Mouse (Mus musculus) limb, embryonic 15.5 days (tissue): ENCODE data around the gene Ikbkg. TPM values are rescaled to one million over a fixed set of nuclear protein-coding genes. Genes with fewer than 3 reads are reported as not detected.

Experiments used
- ATAC-seq: fragments of 200-750 bp; cut with Nextera tagmentation; 2 replicates; pipeline ENCODE4 v1.8.0; 2017; ENCODE audit warnings: low read depth, moderate TSS enrichment; ENCODE audit not compliant: insufficient number of reproducible peaks, low FRiP score, low TSS enrichment
- H3K27ac ChIP-seq: fragments of 300-500 bp; sonication (generic); 2 replicates; pipeline ENCODE4 v1.5.1; 2015; ENCODE audit warnings: moderate library complexity, mild to moderate bottlenecking, inconsistent platforms
- H3K27me3 ChIP-seq: fragments of 300-500 bp; sonication (generic); 2 replicates; pipeline ENCODE4 v1.6.1; 2015; ENCODE audit warnings: inconsistent platforms
- H3K36me3 ChIP-seq: fragments of 300-500 bp; sonication (generic); 2 replicates; pipeline ENCODE4 v1.6.1; 2015; ENCODE audit warnings: inconsistent platforms
- H3K4me1 ChIP-seq: fragments of 300-500 bp; sonication (generic); 2 replicates; pipeline ENCODE4 v1.6.1; 2015; ENCODE audit warnings: inconsistent platforms
- H3K4me2 ChIP-seq: fragments of 300-500 bp; sonication (generic); 2 replicates; pipeline ENCODE4 v1.6.1; 2015; ENCODE audit warnings: mild to moderate bottlenecking, inconsistent platforms
- H3K4me3 ChIP-seq: fragments of 300-500 bp; sonication (generic); 2 replicates; pipeline ENCODE4 v1.5.1; 2015; ENCODE audit warnings: mild to moderate bottlenecking, inconsistent platforms
- H3K9ac ChIP-seq: fragments of 300-500 bp; sonication (generic); 2 replicates; pipeline ENCODE4 v1.6.1; 2015; ENCODE audit warnings: inconsistent platforms
- H3K9me3 ChIP-seq: fragments of 300-500 bp; sonication (generic); 2 replicates; pipeline ENCODE4 v1.6.1; 2016; ENCODE audit warnings: inconsistent platforms
- WGBS: fragments of 180-500 bp; shearing (Covaris S2); methylation state at CpG from one replicate; pipeline ENCODE4 v1.1.7; 2015; 5-methylcytosine and 5-hydroxymethylcytosine counted together
- polyA plus RNA-seq: library from polyadenylated mRNA; unstranded; fragments of >200 nt; fragmentation: Nextera tagmentation; extraction: Ambion mirVana; gene quantifications from 2 replicates; pipeline ENCODE4 v1.2.1, GENCODE M21; 2015

Ikbkg gene
- polyA plus RNA-seq, 1 experiment from 2014 or later, result 21.3 TPM

GRCm38 (mm10) chrX:74400136-74400535 lies 7.0 kb downstream of the Ikbkg start:
- H3K4me2 ChIP-seq, result no peak overlapping the region
- no peaks in the 10 kb centered on the region for H3K27me3 ChIP-seq
- no peak overlapping the region for H3K4me3 ChIP-seq
- H3K9ac ChIP-seq, result no peak overlapping the region
- WGBS, result 78% methylated on average over 3 of the region's 3 CpGs
- ATAC-seq, result no peak
- H3K4me1 ChIP-seq, result no peaks in the 10 kb centered on the region
- H3K27ac ChIP-seq, result no peak overlapping the region
- no peaks in the 10 kb centered on the region for H3K36me3 ChIP-seq
- no peaks in the 10 kb centered on the region for H3K9me3 ChIP-seq

- H3K27ac ChIP-seq, result no peak overlapping the region
- H3K4me2 ChIP-seq, result no peak overlapping the region
- H3K27me3 ChIP-seq, result no peaks in the 10 kb centered on the region
- H3K4me1 ChIP-seq, result no peaks in the 10 kb centered on the region
- no peak for ATAC-seq
- no peak overlapping the region for H3K4me3 ChIP-seq
- peaks cover 12% of the 10 kb centered on the region; the same call in 1 of the 2 replicates for H3K36me3 ChIP-seq
- WGBS, result 46% methylated on average over 2 of the region's 2 CpGs
- H3K9me3 ChIP-seq, result no peaks in the 10 kb centered on the region
- no peak overlapping the region for H3K9ac ChIP-seq
These were observed 15.2 kb downstream of the Ikbkg start for GRCm38 (mm10) chrX:74408340-74408739.

GRCm38 (mm10) chrX:74413377-74413776 lies 20.3 kb downstream of the Ikbkg start:
- Histone ChIP-seq H3K4me1 (no peaks in the 10 kb centered on the region), H3K36me3 (peaks cover 15% of the 10 kb centered on the region; the same call in 1 of the 2 replicates), H3K27me3 (no peaks in the 10 kb centered on the region), H3K4me3 (no peak overlapping the region), H3K9me3 (no peaks in the 10 kb centered on the region), H3K4me2 (no peak overlapping the region), H3K27ac (no peak overlapping the region), H3K9ac (no peak overlapping the region)
- ATAC-seq, result no peak

- no peaks in the 10 kb centered on the region for H3K27me3 ChIP-seq
- no peak overlapping the region for H3K27ac ChIP-seq
- no peaks in the 10 kb centered on the region for H3K9me3 ChIP-seq
- no peak overlapping the region for H3K4me2 ChIP-seq
- H3K36me3 ChIP-seq, result no peaks in the 10 kb centered on the region
- no peak for ATAC-seq
- peaks cover 2% of the 10 kb centered on the region; the same call in 1 of the 2 replicates for H3K4me1 ChIP-seq
- no peak overlapping the region for H3K9ac ChIP-seq
- H3K4me3 ChIP-seq, result no peak overlapping the region
These were observed 31.4 kb downstream of the Ikbkg start for GRCm38 (mm10) chrX:74424443-74424842.

GRCm38 (mm10) chrX:74425195-74425594 lies 32.1 kb downstream of the Ikbkg start:
- peaks cover 2% of the 10 kb centered on the region; the same call in 1 of the 2 replicates for H3K4me1 ChIP-seq
- no peaks in the 10 kb centered on the region for H3K27me3 ChIP-seq
- no peaks in the 10 kb centered on the region for H3K9me3 ChIP-seq
- 85% methylated on average over 4 of the region's 4 CpGs for WGBS
- H3K9ac ChIP-seq, result no peak overlapping the region
- H3K27ac ChIP-seq, result no peak overlapping the region
- no peak for ATAC-seq
- H3K36me3 ChIP-seq, result no peaks in the 10 kb centered on the region
- no peak overlapping the region for H3K4me3 ChIP-seq
- no peak overlapping the region for H3K4me2 ChIP-seq

- no peak for ATAC-seq
- H3K27me3 ChIP-seq, result no peaks in the 10 kb centered on the region
- no peak overlapping the region for H3K4me2 ChIP-seq
- no peaks in the 10 kb centered on the region for H3K36me3 ChIP-seq
- H3K4me1 ChIP-seq, result peaks cover 2% of the 10 kb centered on the region; the same call in 1 of the 2 replicates
- H3K9ac ChIP-seq, result no peak overlapping the region
- H3K9me3 ChIP-seq, result no peaks in the 10 kb centered on the region
- WGBS, result 59% methylated on average over 1 of the region's 1 CpGs
- H3K27ac ChIP-seq, result no peak overlapping the region
- no peak overlapping the region for H3K4me3 ChIP-seq
These were observed 33.2 kb downstream of the Ikbkg start for GRCm38 (mm10) chrX:74426256-74426655.

GRCm38 (mm10) chrX:74427116-74427515 lies 34.0 kb downstream of the Ikbkg start:
- H3K9ac ChIP-seq, result no peak overlapping the region
- WGBS, result 87% methylated on average over 3 of the region's 3 CpGs
- no peak overlapping the region for H3K4me2 ChIP-seq
- H3K9me3 ChIP-seq, result no peaks in the 10 kb centered on the region
- no peaks in the 10 kb centered on the region for H3K27me3 ChIP-seq
- no peak overlapping the region for H3K27ac ChIP-seq
- no peak for ATAC-seq
- no peak overlapping the region for H3K4me3 ChIP-seq
- H3K36me3 ChIP-seq, result no peaks in the 10 kb centered on the region
- H3K4me1 ChIP-seq, result peaks cover 2% of the 10 kb centered on the region; the same call in 1 of the 2 replicates

GRCm38 (mm10) chrX:74428146-74428825 lies 35.2 kb downstream of the Ikbkg start:
- Histone ChIP-seq H3K9me3 (no peaks in the 10 kb centered on the region), H3K4me2 (peak overlapping the region; percentile 52), H3K4me3 (peak overlapping the region; percentile 52), H3K9ac (peak overlapping the region; percentile 35; the same call in 1 of the 2 replicates), H3K4me1 (peaks cover 2% of the 10 kb centered on the region; the same call in 1 of the 2 replicates), H3K27me3 (no peaks in the 10 kb centered on the region), H3K27ac (peak overlapping the region; percentile 90), H3K36me3 (peaks cover 5% of the 10 kb centered on the region; the same call in 1 of the 2 replicates)
- WGBS, result 26% methylated on average over 35 of the region's 35 CpGs
- peak; percentile 31; the same call in 1 of the 2 replicates for ATAC-seq

GRCm38 (mm10) chrX:74428826-74429276 lies 35.8 kb downstream of the Ikbkg start, which contains the start of gene G6pdx:
Gene G6pdx, minus strand, starts transcription at chrX:74429194.
- Histone ChIP-seq H3K27me3 (no peaks in the 10 kb centered on the region), H3K27ac (peak within 1 kb of the TSS; percentile 90), H3K4me2 (peak within 1 kb of the TSS; percentile 52), H3K4me3 (peak within 1 kb of the TSS; percentile 52), H3K36me3 (peaks cover 6% of the 10 kb centered on the region; the same call in 1 of the 2 replicates), H3K4me1 (peaks cover 2% of the 10 kb centered on the region; the same call in 1 of the 2 replicates), H3K9ac (peak within 1 kb of the TSS; percentile 38; the same call in 1 of the 2 replicates), H3K9me3 (no peaks in the 10 kb centered on the region)
- ATAC-seq, result peak; percentile 83
- WGBS, result 27% methylated on average over 25 of the region's 25 CpGs

- Histone ChIP-seq H3K27me3 (no peaks in the 10 kb centered on the region), H3K4me1 (peaks cover 2% of the 10 kb centered on the region; the same call in 1 of the 2 replicates), H3K36me3 (peaks cover 11% of the 10 kb centered on the region; the same call in 1 of the 2 replicates), H3K9me3 (no peaks in the 10 kb centered on the region), H3K27ac (peak overlapping the region; percentile 90), H3K4me3 (peak overlapping the region; percentile 52), H3K9ac (peak overlapping the region; percentile 38; the same call in 1 of the 2 replicates), H3K4me2 (peak overlapping the region; percentile 52)
- peak; percentile 71; the same call in 1 of the 2 replicates for ATAC-seq
- 30% methylated on average over 22 of the region's 22 CpGs for WGBS
These were observed 36.3 kb downstream of the Ikbkg start for GRCm38 (mm10) chrX:74429290-74429821.

- Histone ChIP-seq H3K27ac (no peak overlapping the region), H3K36me3 (peaks cover 6% of the 10 kb centered on the region; the same call in 1 of the 2 replicates), H3K27me3 (no peaks in the 10 kb centered on the region), H3K4me2 (no peak overlapping the region), H3K4me3 (no peak overlapping the region), H3K9ac (no peak overlapping the region), H3K4me1 (no peaks in the 10 kb centered on the region), H3K9me3 (no peaks in the 10 kb centered on the region)
- 74% methylated on average over 4 of the region's 4 CpGs for WGBS
- no peak for ATAC-seq
These were observed 58.2 kb downstream of the Ikbkg start for GRCm38 (mm10) chrX:74451157-74451912.
